Mouse (Mus musculus): ENCODE measurements around the gene Hyal1. TPM values are rescaled to one million over a fixed set of nuclear protein-coding genes. Genes with fewer than 3 reads are reported as not detected.
A peak's percentile ranks its signal among the peaks of the same experiment; 100 is the strongest.
"Not testable (repeated sequence)": the region's sequence is repeated elsewhere in the genome, so short reads cannot be mapped to it uniquely, and the experiment has no call there.

Gene Hyal1
- polyA plus RNA-seq, 1 experiment from 2014 or later, result 3.6 TPM

DNA sequence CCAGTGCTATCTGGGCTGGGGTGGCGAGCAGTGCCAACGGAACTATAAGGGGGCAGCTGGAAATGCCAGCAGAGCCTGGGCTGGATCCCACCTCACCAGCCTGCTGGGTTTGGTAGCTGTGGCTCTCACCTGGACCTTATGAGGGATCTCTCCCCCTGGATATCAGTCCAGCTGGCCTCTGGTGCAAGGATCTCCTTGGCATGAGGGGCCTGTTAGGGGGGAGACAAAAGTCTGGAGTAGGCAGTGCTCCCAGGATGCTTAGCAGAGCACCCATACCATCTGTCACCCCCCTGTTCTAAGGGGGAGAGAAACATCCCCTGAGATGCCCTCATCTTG, 4.4 kb upstream of the Hyal1 start:
- Histone ChIP-seq H3K9ac (ENCODE audit: low read depth, low read length) (no peak overlapping the region), H3K4me3 (ENCODE audit: low read depth, low read length) (no peak overlapping the region), H3K4me1 (replicated peaks; ENCODE audit: control insufficient read depth, insufficient read depth, low read length) (peaks cover 14% of the 10 kb centered on the region), H3K36me3 (ENCODE audit: control insufficient read depth, insufficient read depth, low read length) (peaks cover 25% of the 10 kb centered on the region), H3K27me3 (ENCODE audit: control insufficient read depth, insufficient read depth, low read length) (no peaks in the 10 kb centered on the region), H3K27ac (ENCODE audit: low read depth, low read length) (no peak overlapping the region), H3K9me3 (ENCODE audit: control insufficient read depth, low read length) (no peaks in the 10 kb centered on the region), H3K4me2 (replicated peaks; ENCODE audit: low read depth, low read length) (no peak overlapping the region)
- 100% methylated on average over 2 of the region's 2 CpGs for WGBS
- DNase-seq (ENCODE audit: low spot score) (no peak), ATAC-seq (ENCODE audit: low FRiP score) (no peak)

GRCm38 (mm10) chr9:107573774-107574173, 3.0 kb upstream of the Hyal1 start:
- not testable (repeated sequence) for H3K9me3 ChIP-seq (ENCODE audit: control insufficient read depth, low read length); H3K27ac ChIP-seq (ENCODE audit: low read depth, low read length); H3K4me3 ChIP-seq (ENCODE audit: low read depth, low read length); ATAC-seq (ENCODE audit: low FRiP score); H3K4me2 ChIP-seq (replicated peaks; ENCODE audit: low read depth, low read length); H3K9ac ChIP-seq (ENCODE audit: low read depth, low read length); H3K27me3 ChIP-seq (ENCODE audit: control insufficient read depth, insufficient read depth, low read length); DNase-seq (ENCODE audit: low spot score)
- Histone ChIP-seq H3K36me3 (ENCODE audit: control insufficient read depth, insufficient read depth, low read length) (peaks cover 25% of the 10 kb centered on the region), H3K4me1 (replicated peaks; ENCODE audit: control insufficient read depth, insufficient read depth, low read length) (peaks cover 11% of the 10 kb centered on the region)
- 79% methylated on average over 6 of the region's 6 CpGs for WGBS

GRCm38 (mm10) chr9:107575579-107576356, 959 bp upstream of the Hyal1 start:
- no peak for ATAC-seq (ENCODE audit: low FRiP score)
- no peaks in the 10 kb centered on the region for H3K27me3 ChIP-seq (ENCODE audit: control insufficient read depth, insufficient read depth, low read length)
- H3K4me3 ChIP-seq (ENCODE audit: low read depth, low read length), result no peak overlapping the region
- H3K9me3 ChIP-seq (ENCODE audit: control insufficient read depth, low read length), result no peaks in the 10 kb centered on the region
- H3K36me3 ChIP-seq (ENCODE audit: control insufficient read depth, insufficient read depth, low read length), result peaks cover 25% of the 10 kb centered on the region
- no peak overlapping the region for H3K27ac ChIP-seq (ENCODE audit: low read depth, low read length)
- no peak overlapping the region for H3K9ac ChIP-seq (ENCODE audit: low read depth, low read length)
- no peak for DNase-seq (ENCODE audit: low spot score)
- H3K4me2 ChIP-seq (replicated peaks; ENCODE audit: low read depth, low read length), result no peak overlapping the region
- H3K4me1 ChIP-seq (replicated peaks; ENCODE audit: control insufficient read depth, insufficient read depth, low read length), result peaks cover 5% of the 10 kb centered on the region
- WGBS, result 88% methylated on average over 14 of the region's 14 CpGs

GRCm38 (mm10) chr9:107577871-107578270, 1.1 kb downstream of the Hyal1 start:
- 96% methylated on average over 10 of the region's 10 CpGs for WGBS
- no peaks in the 10 kb centered on the region for H3K9me3 ChIP-seq (ENCODE audit: control insufficient read depth, low read length)
- no peaks in the 10 kb centered on the region for H3K27me3 ChIP-seq (ENCODE audit: control insufficient read depth, insufficient read depth, low read length)
- no peak overlapping the region for H3K9ac ChIP-seq (ENCODE audit: low read depth, low read length)
- no peak for DNase-seq (ENCODE audit: low spot score)
- no peak overlapping the region; the same call in 1 of the 2 replicates for H3K4me2 ChIP-seq (replicated peaks; ENCODE audit: low read depth, low read length)
- ATAC-seq (ENCODE audit: low FRiP score), result no peak
- peaks cover 7% of the 10 kb centered on the region for H3K4me1 ChIP-seq (replicated peaks; ENCODE audit: control insufficient read depth, insufficient read depth, low read length)
- H3K4me3 ChIP-seq (ENCODE audit: low read depth, low read length), result no peak overlapping the region
- H3K36me3 ChIP-seq (ENCODE audit: control insufficient read depth, insufficient read depth, low read length), result peaks cover 11% of the 10 kb centered on the region; the same call in 1 of the 2 replicates
- no peak overlapping the region for H3K27ac ChIP-seq (ENCODE audit: low read depth, low read length)

DNA sequence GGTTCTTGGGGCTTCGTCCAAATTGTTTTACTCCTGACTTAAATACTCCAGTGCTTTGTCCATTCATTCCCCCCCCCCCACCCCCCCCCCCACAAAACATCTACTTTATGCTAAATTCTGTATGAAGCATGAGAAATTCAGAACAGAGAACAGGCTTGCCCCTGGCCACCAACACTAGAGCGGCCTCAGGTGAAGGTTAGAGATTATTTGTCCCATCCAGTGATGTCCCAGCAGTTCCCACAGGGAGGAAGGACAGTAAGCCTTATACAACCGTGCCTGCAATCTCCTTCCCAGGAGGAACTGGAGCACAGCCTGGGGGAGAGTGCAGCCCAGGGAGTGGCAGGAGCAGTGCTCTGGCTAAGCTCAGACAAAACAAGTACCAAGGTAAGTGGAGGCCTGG, 1.9 kb downstream of the Hyal1 start, which contains the start of gene Naa80:
Gene Naa80 (plus strand): TSS at position 301 of the 400 bp plus-strand sequence.
- peaks cover 7% of the 10 kb centered on the region; the same call in 1 of the 2 replicates for H3K36me3 ChIP-seq (ENCODE audit: control insufficient read depth, insufficient read depth, low read length)
- H3K27ac ChIP-seq (ENCODE audit: low read depth, low read length), result no peak within 1 kb of the TSS
- H3K4me2 ChIP-seq (replicated peaks; ENCODE audit: low read depth, low read length), result no peak within 1 kb of the TSS; the same call in 1 of the 2 replicates
- 86% methylated on average over 3 of the region's 3 CpGs for WGBS
- DNase-seq (ENCODE audit: low spot score), result no peak
- no peaks in the 10 kb centered on the region for H3K27me3 ChIP-seq (ENCODE audit: control insufficient read depth, insufficient read depth, low read length)
- H3K9ac ChIP-seq (ENCODE audit: low read depth, low read length), result no peak within 1 kb of the TSS
- ATAC-seq (ENCODE audit: low FRiP score), result no peak
- no peaks in the 10 kb centered on the region for H3K9me3 ChIP-seq (ENCODE audit: control insufficient read depth, low read length)
- H3K4me1 ChIP-seq (replicated peaks; ENCODE audit: control insufficient read depth, insufficient read depth, low read length), result peaks cover 7% of the 10 kb centered on the region
- H3K4me3 ChIP-seq (ENCODE audit: low read depth, low read length), result no peak within 1 kb of the TSS

- peaks cover 4% of the 10 kb centered on the region; the same call in 1 of the 2 replicates for H3K36me3 ChIP-seq (ENCODE audit: control insufficient read depth, insufficient read depth, low read length)
- no peaks in the 10 kb centered on the region for H3K27me3 ChIP-seq (ENCODE audit: control insufficient read depth, insufficient read depth, low read length)
- ATAC-seq (ENCODE audit: low FRiP score), result no peak
- no peak overlapping the region for H3K27ac ChIP-seq (ENCODE audit: low read depth, low read length)
- no peak overlapping the region for H3K4me2 ChIP-seq (replicated peaks; ENCODE audit: low read depth, low read length)
- no peak overlapping the region for H3K4me3 ChIP-seq (ENCODE audit: low read depth, low read length)
- WGBS, result 96% methylated on average over 14 of the region's 14 CpGs
- DNase-seq (ENCODE audit: low spot score), result no peak
- H3K4me1 ChIP-seq (replicated peaks; ENCODE audit: control insufficient read depth, insufficient read depth, low read length), result peaks cover 7% of the 10 kb centered on the region
- no peaks in the 10 kb centered on the region for H3K9me3 ChIP-seq (ENCODE audit: control insufficient read depth, low read length)
- no peak overlapping the region for H3K9ac ChIP-seq (ENCODE audit: low read depth, low read length)
Observed at GRCm38 (mm10) chr9:107579023-107579900, 2.5 kb downstream of the Hyal1 start.

GRCm38 (mm10) chr9:107580501-107581317, 4.0 kb downstream of the Hyal1 start, which contains the start of gene Hyal3:
Gene Hyal3 (plus strand): TSS chr9:107580818.
- WGBS, result 1% methylated on average over 32 of the region's 32 CpGs
- Histone ChIP-seq H3K36me3 (ENCODE audit: control insufficient read depth, insufficient read depth, low read length) (no peaks in the 10 kb centered on the region), H3K4me1 (replicated peaks; ENCODE audit: control insufficient read depth, insufficient read depth, low read length) (peaks cover 7% of the 10 kb centered on the region), H3K9ac (ENCODE audit: low read depth, low read length) (peak within 1 kb of the TSS; percentile 84), H3K27ac (ENCODE audit: low read depth, low read length) (peak within 1 kb of the TSS; percentile 47), H3K27me3 (ENCODE audit: control insufficient read depth, insufficient read depth, low read length) (no peaks in the 10 kb centered on the region), H3K9me3 (ENCODE audit: control insufficient read depth, low read length) (no peaks in the 10 kb centered on the region), H3K4me3 (ENCODE audit: low read depth, low read length) (peak within 1 kb of the TSS; percentile 58), H3K4me2 (replicated peaks; ENCODE audit: low read depth, low read length) (peak within 1 kb of the TSS; percentile 71)
- DNase-seq (ENCODE audit: low spot score) (peak; percentile 81), ATAC-seq (ENCODE audit: low FRiP score) (peak; percentile 66)

GRCm38 (mm10) chr9:107581584-107581983, 4.9 kb downstream of the Hyal1 start:
- Histone ChIP-seq H3K27ac (ENCODE audit: low read depth, low read length) (no peak overlapping the region), H3K9ac (ENCODE audit: low read depth, low read length) (no peak overlapping the region), H3K36me3 (ENCODE audit: control insufficient read depth, insufficient read depth, low read length) (no peaks in the 10 kb centered on the region), H3K4me3 (ENCODE audit: low read depth, low read length) (peak overlapping the region; percentile 58), H3K4me2 (replicated peaks; ENCODE audit: low read depth, low read length) (peak overlapping the region; percentile 71), H3K27me3 (ENCODE audit: control insufficient read depth, insufficient read depth, low read length) (no peaks in the 10 kb centered on the region), H3K4me1 (replicated peaks; ENCODE audit: control insufficient read depth, insufficient read depth, low read length) (peaks cover 7% of the 10 kb centered on the region), H3K9me3 (ENCODE audit: control insufficient read depth, low read length) (no peaks in the 10 kb centered on the region)
- DNase-seq (ENCODE audit: low spot score), result no peak
- no peak for ATAC-seq (ENCODE audit: low FRiP score)
- 76% methylated on average over 4 of the region's 4 CpGs for WGBS
